Mouse (Mus musculus) stomach, embryonic 16.5 days (tissue): ENCODE data around the gene Ptprn. TPM values are rescaled to one million over a fixed set of nuclear protein-coding genes. Genes with fewer than 3 reads are reported as not detected.
"Not testable (repeated sequence)": the region's sequence is repeated elsewhere in the genome, so short reads cannot be mapped to it uniquely, and the experiment has no call there.

Source experiments
- ATAC-seq: fragments of 200-750 bp; cut with Nextera tagmentation; 2 replicates; pipeline ENCODE4 v1.8.0; 2017; ENCODE audit warnings: moderate number of reproducible peaks, moderate TSS enrichment; ENCODE audit not compliant: insufficient read depth, low FRiP score
- H3K27ac ChIP-seq: fragments of 300-500 bp; sonication (generic); 2 replicates; pipeline ENCODE4 v1.5.1; 2014; ENCODE audit warnings: low read length
- H3K27me3 ChIP-seq: fragments of 300-500 bp; sonication (generic); 2 replicates; pipeline ENCODE4 v1.6.1; 2014; ENCODE audit warnings: low read length, control low read depth, mixed read lengths; ENCODE audit not compliant: control insufficient read depth, insufficient read depth
- H3K36me3 ChIP-seq: fragments of 300-500 bp; sonication (generic); 2 replicates; pipeline ENCODE4 v1.6.1; 2014; ENCODE audit warnings: low read length; ENCODE audit not compliant: control insufficient read depth, insufficient read depth
- H3K4me1 ChIP-seq: fragments of 300-500 bp; sonication (generic); 2 replicates; pipeline ENCODE4 v1.6.1; 2014; ENCODE audit warnings: low read length, control low read depth, mixed read lengths; ENCODE audit not compliant: control insufficient read depth, insufficient read depth
- H3K4me2 ChIP-seq: fragments of 300-500 bp; sonication (generic); 2 replicates; pipeline ENCODE4 v1.6.1; 2014; ENCODE audit warnings: low read depth, low read length, mixed read lengths
- H3K4me3 ChIP-seq: fragments of 300-500 bp; sonication (generic); replicated peaks from 2 replicates; pipeline ENCODE4 v1.5.1; 2014; ENCODE audit warnings: mild to moderate bottlenecking, low read length
- H3K9ac ChIP-seq: fragments of 300-500 bp; sonication (generic); 2 replicates; pipeline ENCODE4 v1.6.1; 2014; ENCODE audit warnings: low read length
- H3K9me3 ChIP-seq: fragments of 300-500 bp; sonication (generic); replicated peaks from 2 replicates; pipeline ENCODE4 v1.6.1; 2016; ENCODE audit warnings: low read length, control low read depth; ENCODE audit not compliant: control insufficient read depth
- WGBS: fragments of 180-500 bp; shearing (Covaris S2); extraction: QIAGEN DNeasy Blood & Tissue Kit; methylation state at CpG from one replicate; pipeline ENCODE4 v1.1.7; 2014; 5-methylcytosine and 5-hydroxymethylcytosine counted together
- polyA plus RNA-seq: library from polyadenylated mRNA; unstranded; fragments of >200 nt; fragmentation: Nextera tagmentation; extraction: Ambion mirVana; gene quantifications from 2 replicates; pipeline ENCODE4 v1.2.1, GENCODE M21; 2015

Gene Ptprn
- polyA plus RNA-seq, 1 experiment from 2014 or later: 2.0 TPM

DNA sequence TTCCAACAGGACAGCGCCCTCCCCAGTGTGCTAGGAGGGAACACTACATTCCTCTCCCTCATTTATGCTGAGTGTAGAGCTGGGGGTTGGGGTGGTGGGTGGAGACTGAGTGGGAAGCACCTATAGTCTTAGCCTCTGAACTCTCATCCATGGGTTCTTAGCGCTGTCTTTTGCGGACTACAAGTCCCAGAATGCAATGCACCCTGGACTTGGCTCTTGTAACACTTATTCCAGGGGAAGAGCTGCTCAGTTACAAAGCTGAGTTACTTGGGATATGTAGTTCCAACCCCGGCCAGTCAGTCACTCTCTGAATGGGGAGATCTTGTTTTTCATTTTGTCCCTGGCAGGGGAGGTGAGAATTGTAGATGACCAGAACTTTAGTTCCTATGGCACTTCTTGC is 19.5 kb downstream of the Ptprn start:
- no peak overlapping the region for H3K9ac ChIP-seq
- WGBS: 17% methylated on average over 4 of the region's 4 CpGs

DNA sequence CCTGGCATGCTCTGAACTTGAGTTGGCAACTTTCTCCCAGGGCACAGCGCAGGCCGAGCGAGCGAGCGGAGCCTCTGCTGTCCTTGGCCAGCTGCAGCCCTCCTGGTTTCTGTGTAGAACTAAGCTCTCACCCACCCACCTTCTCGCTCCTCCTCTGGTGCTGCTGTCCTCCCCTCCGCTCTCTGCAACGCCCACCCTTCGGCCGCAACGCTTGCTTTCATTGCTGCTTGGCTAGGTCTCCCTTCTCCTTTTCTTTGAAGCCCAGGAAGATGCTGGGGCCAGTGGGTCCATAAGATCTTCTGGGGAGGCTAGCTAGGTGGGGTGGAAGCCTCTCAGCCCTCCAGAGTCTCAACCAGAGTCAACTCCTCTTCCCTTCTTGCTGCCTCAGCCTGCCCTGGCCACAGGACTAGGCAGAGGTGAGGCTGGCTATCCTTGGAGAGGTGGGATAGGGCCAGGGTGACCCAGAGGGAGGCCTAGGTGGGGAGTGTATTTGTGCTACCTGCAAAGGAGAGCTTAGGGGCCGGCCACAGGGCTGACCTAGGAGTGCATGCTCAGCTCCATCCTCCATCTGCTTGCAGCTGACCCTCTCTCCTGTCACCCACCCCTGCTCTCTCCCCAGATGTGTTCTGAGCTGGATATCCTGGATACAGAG is 20.0 kb downstream of the Ptprn start:
- 93% methylated on average over 12 of the region's 12 CpGs for WGBS
- Histone ChIP-seq H3K9ac (no peak overlapping the region), H3K27me3 (no peaks in the 10 kb centered on the region), H3K4me3 (no peak overlapping the region), H3K4me1 (peaks cover 9% of the 10 kb centered on the region), H3K36me3 (peaks cover 11% of the 10 kb centered on the region; the same call in 1 of the 2 replicates), H3K9me3 (no peaks in the 10 kb centered on the region), H3K4me2 (no peak overlapping the region), H3K27ac (no peak overlapping the region)
- no peak for ATAC-seq

More for the DNA sequence above, 19.5 kb downstream of the Ptprn start:
- Histone ChIP-seq H3K4me2 (no peak overlapping the region), H3K27me3 (no peaks in the 10 kb centered on the region), H3K4me1 (peaks cover 9% of the 10 kb centered on the region), H3K27ac (no peak overlapping the region), H3K9me3 (no peaks in the 10 kb centered on the region), H3K4me3 (no peak overlapping the region), H3K36me3 (peaks cover 8% of the 10 kb centered on the region; the same call in 1 of the 2 replicates)
- peak; percentile 27; the same call in 1 of the 2 replicates for ATAC-seq

DNA sequence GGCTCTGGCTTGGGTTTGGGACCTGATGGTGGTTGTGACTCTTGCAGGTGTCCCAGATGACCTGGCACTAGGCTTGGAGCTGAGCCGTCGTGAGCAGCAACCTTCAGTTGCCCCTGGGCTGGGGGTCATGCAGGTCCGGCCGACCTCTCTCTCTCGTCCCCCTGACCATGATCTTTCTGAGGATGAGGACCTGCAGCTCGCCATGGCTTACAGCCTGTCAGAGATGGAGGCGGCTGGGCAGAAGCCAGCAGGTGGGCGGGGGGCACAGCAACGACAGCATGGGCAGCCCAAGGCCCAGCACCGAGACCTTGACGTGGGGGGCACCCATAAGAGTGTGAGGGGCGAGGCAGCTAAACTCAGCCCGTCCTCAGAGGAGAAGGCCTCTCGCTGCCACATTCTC is 20.9 kb downstream of the Ptprn start:
- peaks cover 11% of the 10 kb centered on the region; the same call in 1 of the 2 replicates for H3K36me3 ChIP-seq
- H3K27me3 ChIP-seq: no peaks in the 10 kb centered on the region
- no peak overlapping the region for H3K9ac ChIP-seq
- no peak for ATAC-seq
- H3K27ac ChIP-seq: no peak overlapping the region
- no peak overlapping the region for H3K4me2 ChIP-seq
- peaks cover 9% of the 10 kb centered on the region for H3K4me1 ChIP-seq
- no peak overlapping the region for H3K4me3 ChIP-seq
- 89% methylated on average over 14 of the region's 14 CpGs for WGBS
- no peaks in the 10 kb centered on the region for H3K9me3 ChIP-seq

DNA sequence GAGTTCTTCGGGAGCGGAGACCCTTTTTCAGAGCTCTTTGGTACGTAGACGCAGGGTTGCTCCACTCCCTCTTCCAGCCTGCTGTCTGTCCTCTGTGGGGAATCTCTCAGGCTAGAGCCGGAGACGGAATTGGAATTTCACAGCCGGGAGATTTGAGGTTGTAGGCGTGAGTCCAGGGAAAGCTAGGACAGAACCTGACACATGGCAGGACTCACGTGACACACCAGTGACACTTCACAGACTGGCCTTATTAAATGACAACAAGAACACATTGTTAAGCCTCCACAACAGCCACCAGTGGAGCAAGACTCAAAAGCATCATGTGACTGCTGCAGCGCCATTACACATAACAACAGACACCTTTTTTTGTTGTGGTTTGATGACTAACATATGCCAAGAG is 24.7 kb downstream of the Ptprn start:
- Histone ChIP-seq H3K27ac (no peak overlapping the region), H3K4me2 (no peak overlapping the region), H3K36me3 (peaks cover 11% of the 10 kb centered on the region; the same call in 1 of the 2 replicates), H3K4me1 (peaks cover 14% of the 10 kb centered on the region), H3K27me3 (no peaks in the 10 kb centered on the region), H3K9ac (no peak overlapping the region), H3K9me3 (no peaks in the 10 kb centered on the region), H3K4me3 (no peak overlapping the region)
- ATAC-seq: no peak
- 80% methylated on average over 10 of the region's 10 CpGs for WGBS

DNA sequence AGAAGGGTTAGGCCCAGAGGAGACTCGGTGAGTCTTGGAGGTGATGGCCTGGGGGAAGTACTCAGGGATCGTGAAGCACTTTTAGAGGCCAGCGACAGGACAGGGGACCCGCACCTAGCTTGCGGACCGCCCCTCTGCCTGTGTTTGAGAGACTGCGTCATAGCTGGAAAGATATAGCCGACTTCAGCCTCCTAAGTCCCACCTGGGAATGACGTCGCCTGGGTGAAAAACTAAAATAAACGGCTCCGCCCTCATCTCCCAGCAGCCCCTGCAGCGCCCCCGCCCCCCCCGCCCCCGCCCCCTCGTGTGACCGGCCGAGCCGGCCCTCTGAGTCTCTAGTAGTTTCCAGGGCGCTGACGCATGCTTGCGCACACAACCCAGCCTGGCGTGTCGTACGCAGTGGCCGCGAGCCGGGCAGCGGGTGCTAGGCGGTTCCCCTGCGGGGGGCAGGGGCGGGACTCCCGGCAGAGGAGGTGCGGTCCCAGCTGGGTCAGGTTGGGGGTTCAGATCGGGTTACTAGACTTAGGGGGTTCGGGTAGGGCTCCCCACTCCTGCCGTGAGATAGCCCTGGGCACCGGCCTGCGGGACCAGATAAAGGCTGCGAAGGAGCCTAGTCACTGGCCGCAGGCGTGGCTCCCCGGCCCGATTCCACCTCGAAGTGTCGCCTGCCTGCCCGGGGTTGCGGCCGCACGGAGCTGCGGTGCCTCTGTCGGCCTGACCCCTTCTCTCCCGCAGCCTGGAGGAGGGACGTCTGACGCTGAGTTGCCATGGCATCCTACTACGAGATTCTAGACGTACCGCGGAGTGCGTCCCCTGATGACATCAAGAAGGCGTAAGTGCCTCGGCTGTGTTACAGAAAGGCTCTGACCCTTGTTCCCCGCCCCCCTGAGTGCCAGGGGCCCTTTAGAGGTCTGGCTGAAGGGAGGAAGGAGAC is 27.9 kb downstream of the Ptprn start, which contains the start of gene Dnajb2:
Dnajb2 (plus strand) TSS at position 290 of the 934 bp plus-strand sequence.
- Histone ChIP-seq H3K4me2 (peak within 1 kb of the TSS; percentile 86), H3K4me3 (peak within 1 kb of the TSS; percentile 73), H3K27me3 (no peaks in the 10 kb centered on the region), H3K27ac (peak within 1 kb of the TSS; percentile 89), H3K9ac (peak within 1 kb of the TSS; percentile 87), H3K4me1 (peaks cover 14% of the 10 kb centered on the region), H3K36me3 (peaks cover 7% of the 10 kb centered on the region; the same call in 1 of the 2 replicates), H3K9me3 (no peaks in the 10 kb centered on the region)
- under 1% methylated on average over 63 of the region's 64 CpGs for whole genome bisulfite sequencing
- peak; percentile 96 for ATAC-seq

DNA sequence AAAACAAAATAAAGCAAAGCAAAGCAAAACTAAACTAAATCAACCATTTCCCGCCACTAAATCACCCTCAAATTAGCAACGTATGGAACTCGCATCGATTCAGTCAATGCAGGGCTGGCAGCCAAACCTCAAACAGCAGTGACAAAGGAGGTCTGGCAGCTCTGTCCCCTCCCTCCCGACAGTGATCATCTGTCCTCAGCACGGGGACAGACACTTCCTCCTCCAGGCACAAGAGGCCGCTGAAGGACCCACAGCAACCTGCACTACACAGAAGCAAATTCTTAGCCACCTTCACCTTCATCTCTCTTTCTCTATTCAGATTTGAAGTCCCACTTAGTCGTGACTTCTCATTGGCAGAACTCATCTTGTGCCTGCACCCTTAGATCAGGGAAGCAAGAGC is 29.7 kb downstream of the Ptprn start:
- Histone ChIP-seq H3K36me3 (peaks cover under 1% of the 10 kb centered on the region; the same call in 1 of the 2 replicates), H3K27me3 (no peaks in the 10 kb centered on the region), H3K9ac (no peak overlapping the region), H3K4me1 (peaks cover 14% of the 10 kb centered on the region), H3K27ac (no peak overlapping the region), H3K4me2 (no peak overlapping the region), H3K4me3 (no peak overlapping the region), H3K9me3 (no peaks in the 10 kb centered on the region)
- no peak for ATAC-seq
- 2% methylated on average over 8 of the region's 8 CpGs for WGBS

DNA sequence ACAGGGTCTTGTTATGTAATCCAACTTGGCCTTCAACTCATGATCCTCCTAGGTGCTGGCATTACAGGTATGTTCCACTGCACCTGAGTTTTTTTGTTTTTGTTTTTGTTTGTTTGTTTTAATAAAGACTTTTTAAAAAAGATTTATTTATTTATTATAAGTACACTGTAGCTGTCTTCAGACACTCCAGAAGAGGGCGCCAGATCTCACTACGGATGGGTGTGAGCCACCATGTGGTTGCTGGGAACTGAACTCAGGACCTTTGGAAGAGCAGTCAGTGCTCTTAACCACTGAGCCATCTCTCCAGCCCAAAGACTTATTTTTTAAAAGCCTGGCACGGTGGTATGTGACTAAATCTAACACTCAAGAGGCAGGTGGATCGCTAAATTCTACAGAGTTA is 31.8 kb downstream of the Ptprn start:
- peaks cover 12% of the 10 kb centered on the region for H3K4me1 ChIP-seq
- H3K27me3 ChIP-seq, H3K27ac ChIP-seq, H3K9ac ChIP-seq, ATAC-seq, H3K9me3 ChIP-seq, H3K4me2 ChIP-seq, H3K36me3 ChIP-seq, H3K4me3 ChIP-seq: not testable (repeated sequence)
- WGBS: 59% methylated on average over 4 of the region's 4 CpGs

DNA sequence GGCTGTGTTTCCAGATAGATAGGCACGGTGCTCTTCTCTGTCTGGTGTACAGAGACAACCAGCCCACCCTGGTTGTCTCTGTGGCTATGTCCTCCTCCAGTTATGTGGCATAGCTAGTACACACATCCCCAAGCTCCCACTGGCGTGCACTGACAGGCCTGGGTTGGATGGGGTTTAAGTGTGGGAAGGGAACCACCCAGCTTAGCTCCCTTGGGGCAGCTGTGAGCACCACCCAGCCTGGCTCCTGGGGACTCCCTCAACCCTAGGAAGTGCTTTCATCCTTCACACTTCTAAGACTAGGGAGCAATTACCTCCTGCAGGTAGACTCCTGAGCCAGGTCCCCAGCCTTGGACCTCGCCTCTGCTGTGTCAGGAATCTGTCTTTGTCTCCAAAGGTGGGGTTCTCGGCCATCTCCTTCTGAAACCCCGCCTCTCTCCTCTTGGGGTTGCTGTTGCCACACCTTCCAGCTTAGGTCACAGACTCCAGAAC is 32.6 kb downstream of the Ptprn start, which contains the start of gene A630095N17Rik:
A630095N17Rik (minus strand) TSS at position 439 of the 489 bp plus-strand sequence.
- H3K9ac ChIP-seq: peak within 1 kb of the TSS; percentile 33; the same call in 1 of the 2 replicates
- H3K27ac ChIP-seq: peak within 1 kb of the TSS; percentile 53
- no peaks in the 10 kb centered on the region for H3K36me3 ChIP-seq
- H3K4me3 ChIP-seq: no peak within 1 kb of the TSS
- H3K4me1 ChIP-seq: peaks cover 4% of the 10 kb centered on the region
- no peaks in the 10 kb centered on the region for H3K27me3 ChIP-seq
- no peaks in the 10 kb centered on the region for H3K9me3 ChIP-seq
- WGBS: 61% methylated on average over 5 of the region's 5 CpGs
- ATAC-seq: no peak
- H3K4me2 ChIP-seq: no peak within 1 kb of the TSS
